Mouse (Mus musculus) bone marrow macrophage, adult 2 months (primary cell): ENCODE measurements around the gene Nbeal2.

Source experiments
- CTCF ChIP-seq: IDR thresholded peaks from 2 replicates; pipeline ENCODE4 v1.5.1; 2012; ENCODE audit warnings: low read depth, mild to moderate bottlenecking, low read length, moderate library complexity
- POLR2A ChIP-seq: IDR thresholded peaks from 2 replicates; pipeline ENCODE4 v1.6.1; 2012; ENCODE audit warnings: mild to moderate bottlenecking, low read depth, low read length, borderline replicate concordance

DNA sequence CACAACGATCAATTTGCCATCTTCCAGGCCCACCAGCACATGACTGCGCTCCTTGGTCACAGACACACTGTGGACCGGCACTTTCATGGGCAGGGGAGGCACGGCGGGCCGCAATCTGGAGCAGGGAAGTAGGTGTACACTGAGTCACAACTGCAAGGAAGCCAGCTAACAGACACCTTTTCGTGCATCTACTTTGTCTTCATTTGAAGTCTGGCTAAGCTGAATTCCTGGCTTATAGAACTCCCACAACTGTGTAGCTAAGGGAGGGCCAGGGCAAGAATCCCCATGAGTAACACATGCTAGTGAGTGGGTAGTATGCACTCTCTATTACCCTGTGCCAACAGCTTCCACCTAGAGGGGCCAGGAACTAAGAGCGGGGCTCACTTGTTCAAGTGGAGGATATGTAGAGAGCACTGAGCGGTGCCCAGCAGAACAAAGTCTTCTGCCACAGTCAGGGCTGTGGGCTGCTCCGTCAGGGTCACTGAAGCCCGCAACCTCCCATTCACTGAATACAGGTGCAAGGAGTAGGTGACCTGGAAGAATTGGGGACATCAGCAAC is 28.5 kb downstream of the Nbeal2 start:
- TF ChIP-seq CTCF (no peak), POLR2A (no peak)
